Mouse (Mus musculus): Measurements from ENCODE around the gene Gm4969.
"Not testable (repeated sequence)": the region's sequence is repeated elsewhere in the genome, so short reads cannot be mapped to it uniquely, and the experiment has no call there.

Gene Gm4969

DNA sequence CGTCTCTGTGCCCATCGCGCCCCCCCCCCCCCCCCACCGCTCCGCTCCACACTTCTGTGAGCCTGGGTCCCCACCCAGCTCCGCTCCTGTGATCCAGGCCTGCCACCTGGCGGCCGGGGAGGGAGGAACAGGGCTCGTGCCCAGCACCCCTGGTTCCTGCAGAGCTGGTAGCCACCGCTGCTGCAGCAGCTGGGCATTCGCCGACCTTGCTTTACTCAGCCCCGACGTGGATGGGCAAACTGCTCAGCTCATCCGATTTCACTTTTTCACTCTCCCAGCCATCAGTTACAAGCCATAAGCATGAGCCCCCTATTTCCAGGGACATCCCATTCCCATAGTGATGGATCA lies 25.0 kb downstream of the Gm4969 start:
- peak; percentile 93 to 94 for DNase-seq

DNA sequence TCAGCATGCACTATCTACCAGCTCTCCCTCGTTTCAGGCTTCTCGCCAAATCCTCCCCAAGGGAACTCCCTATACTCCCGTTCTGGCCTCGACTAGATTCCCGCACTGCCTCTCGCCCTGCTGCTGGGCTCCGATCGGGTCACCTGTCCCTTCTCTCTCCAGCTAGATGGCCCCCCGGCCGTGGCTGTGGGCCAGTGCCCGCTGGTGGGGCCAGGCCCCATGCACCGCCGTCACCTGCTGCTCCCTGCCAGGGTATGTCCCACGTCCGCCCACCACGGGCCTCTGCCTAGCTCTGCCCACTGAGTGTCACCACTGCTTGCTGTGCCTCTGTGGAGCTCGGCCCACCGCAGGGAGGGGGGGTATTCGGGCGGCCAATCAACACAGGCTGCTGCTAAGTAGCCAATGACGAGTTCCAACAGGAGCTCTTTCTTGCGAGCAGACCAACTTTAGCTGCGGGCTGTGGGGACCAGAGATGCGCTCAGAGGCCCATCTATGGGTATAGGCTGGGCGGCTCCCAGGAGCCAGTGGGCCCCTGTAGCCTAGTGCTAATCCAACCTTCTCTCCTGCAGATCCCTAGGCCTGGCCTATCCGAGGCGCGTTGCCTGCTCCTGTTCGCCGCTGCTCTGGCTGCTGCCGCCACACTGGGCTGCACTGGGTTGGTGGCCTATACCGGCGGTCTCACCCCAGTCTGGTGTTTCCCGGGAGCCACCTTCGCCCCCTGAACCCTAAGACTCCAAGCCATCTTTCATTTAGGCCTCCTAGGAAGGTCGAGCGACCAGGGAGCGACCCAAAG lies 25.6 kb downstream of the Gm4969 start:
- peak in 1 of 2 experiments; percentile 43 for DNase-seq

DNA sequence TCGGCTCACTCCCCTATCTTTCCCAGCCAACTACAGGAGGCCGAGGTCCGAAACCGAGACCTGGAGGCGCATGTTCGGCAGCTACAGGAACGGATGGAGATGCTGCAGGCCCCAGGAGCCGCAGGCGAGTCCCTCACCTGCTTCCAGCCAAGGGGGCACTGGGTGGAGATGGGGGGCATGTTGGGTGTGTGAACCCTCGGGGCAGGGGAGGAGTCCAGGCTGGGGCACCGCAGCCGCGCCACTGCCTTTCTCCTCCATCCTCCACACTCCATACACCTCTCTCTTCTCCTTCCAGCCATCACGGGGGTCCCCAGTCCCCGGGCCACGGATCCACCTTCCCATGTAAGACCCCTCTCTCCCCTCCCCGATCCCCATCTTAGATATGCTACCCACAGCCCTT lies 26.3 kb downstream of the Gm4969 start:
- no peak for DNase-seq

DNA sequence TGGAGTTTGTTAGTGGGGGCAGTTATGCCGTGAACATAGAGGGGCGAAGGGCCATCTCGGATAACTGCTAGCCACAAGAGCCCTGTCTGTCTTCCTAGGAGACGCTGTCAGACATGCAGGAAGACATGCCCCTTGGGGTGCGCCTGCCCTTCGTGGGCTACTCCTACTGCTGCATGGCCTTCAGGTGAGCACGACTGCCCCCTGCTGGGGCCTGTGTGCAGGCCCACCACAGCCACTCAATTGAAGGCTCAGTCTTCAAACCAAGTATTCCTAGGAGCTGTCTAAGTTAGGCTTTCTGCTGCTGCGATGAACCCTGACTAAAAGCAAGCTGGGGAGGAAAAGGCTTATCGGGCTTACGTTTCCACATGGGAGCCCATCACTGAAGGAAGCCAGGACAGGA lies 29.4 kb downstream of the Gm4969 start:
- DNase-seq = peak; percentile 88

DNA sequence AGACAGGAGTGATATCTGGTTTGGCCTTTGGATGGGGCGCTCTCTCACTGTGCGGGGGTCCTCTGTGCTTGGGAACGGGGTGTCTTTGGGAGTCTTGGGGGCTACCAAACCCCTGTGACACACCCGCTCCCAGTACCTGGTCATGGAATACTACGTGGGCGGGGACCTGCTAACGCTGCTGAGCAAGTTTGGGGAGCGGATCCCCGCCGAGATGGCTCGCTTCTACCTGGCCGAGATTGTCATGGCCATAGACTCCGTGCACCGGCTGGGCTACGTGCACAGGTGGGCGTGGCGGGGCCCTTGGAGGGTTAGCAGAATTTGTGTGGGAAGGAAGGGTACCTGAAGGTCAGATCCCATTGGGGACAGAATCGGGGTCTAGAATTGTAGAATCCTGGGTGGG lies 31.4 kb downstream of the Gm4969 start:
- no peak for DNase-seq

DNA sequence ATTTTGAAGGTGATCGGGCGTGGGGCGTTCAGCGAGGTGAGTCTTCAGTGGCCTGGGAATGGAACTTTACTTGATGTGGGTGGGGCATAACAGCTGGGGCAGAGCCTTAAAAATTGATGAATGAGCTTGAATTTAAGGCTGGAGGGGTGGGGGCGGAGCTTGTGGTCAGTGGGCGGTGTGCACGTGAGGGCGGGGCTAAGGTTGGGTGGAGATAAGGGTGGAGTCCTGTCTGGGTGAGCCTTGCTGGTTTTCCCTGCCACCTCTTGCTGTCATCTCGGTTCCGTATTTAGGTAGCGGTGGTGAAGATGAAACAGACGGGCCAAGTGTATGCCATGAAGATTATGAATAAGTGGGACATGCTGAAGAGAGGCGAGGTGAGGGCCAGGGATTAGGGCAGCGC lies 32.1 kb downstream of the Gm4969 start:
- DNase-seq = peak; percentile 87 to 89

DNA sequence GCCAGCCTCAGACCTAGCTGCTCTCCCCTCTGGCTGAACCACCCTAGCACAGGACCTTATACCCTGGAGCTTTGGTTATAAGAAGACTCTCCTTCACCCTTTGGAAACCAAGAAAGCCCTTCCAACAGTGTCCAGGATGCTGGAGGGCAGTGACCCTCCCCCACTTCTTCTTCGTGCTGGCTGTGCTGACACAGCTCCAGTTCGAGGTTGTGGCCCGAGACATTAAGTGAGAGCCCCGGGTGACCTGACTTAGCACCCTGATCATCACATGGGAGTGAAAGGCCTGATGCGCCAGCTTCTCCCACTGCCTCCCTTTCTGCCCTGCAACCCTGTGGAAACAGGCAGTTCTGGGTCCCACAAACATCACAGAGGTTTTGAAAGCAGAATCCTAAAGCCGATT lies 32.7 kb downstream of the Gm4969 start:
- peak in 1 of 2 experiments; percentile 22 for DNase-seq

DNA sequence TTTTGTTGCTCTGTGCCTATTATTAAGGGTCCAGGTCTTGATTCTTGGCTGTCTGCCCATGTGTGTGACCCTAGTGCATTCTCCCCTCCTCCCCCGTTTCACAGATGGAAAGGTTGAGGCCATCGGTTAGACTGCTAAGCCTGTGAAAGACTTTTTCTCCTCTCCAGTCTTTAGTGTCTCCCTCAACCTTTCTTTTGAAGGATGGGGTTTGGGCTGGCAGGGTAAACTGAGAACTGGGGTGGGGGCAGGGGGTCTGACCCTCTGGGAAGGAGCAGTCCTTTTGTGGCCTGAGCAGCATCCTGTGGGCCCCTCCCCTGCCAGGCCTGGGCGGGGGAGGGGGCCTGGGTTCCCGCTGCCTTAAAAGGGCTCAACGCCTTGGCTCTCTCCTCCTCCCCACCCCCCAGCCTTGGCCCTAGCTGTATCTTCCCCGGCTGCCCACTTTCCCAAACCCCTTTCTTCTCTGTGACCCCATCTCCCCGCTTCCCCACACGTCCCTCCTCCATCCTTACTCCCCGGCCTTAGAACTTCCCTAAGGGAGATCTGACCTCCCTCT lies 33.2 kb downstream of the Gm4969 start:
- DNase-seq = no peak

DNA sequence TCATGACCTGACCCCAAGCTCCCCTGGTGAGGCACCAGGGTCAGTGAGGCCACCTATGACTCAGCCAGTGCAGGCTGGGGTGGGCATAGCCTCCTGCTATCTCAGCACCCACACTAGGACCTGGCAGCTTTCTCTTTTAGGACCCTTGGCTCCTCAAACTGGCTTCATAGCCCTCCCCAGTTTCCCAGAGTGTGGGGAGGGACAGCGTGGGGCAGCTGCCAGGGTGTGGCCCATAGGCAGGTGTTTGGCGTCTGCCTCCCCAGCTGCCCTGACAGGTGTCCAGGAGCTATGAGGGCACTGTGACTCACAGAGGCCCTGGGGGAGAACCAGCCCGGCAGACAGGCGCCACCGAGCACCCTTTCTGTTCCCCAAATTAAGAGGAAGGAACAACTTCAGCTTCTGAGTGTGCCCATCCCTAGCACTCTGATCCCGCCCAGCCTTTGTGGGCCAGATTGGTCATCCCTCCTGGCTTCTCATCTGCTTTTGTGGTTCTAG lies 33.8 kb downstream of the Gm4969 start:
- peak; percentile 84 to 88 for DNase-seq

DNA sequence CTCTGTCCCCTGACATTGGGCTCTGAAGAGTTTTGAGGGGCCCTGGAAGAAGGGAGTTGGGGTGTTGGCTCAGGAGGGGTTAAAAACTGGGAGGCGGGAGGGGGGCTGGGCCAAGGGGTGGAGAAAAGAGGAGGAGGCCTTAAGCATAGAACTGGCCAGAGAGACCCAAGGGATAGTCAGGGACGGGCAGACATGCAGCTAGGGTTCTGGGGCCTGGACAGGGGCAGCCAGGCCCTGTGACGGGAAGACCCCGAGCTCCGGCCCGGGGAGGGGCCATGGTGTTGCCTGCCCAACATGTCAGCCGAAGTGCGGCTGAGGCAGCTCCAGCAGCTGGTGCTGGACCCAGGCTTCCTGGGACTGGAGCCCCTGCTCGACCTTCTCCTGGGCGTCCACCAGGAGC lies 34.5 kb downstream of the Gm4969 start, which contains the start of gene Dmpk:
Dmpk (plus strand) TSS at position 149 of the 400 bp plus-strand sequence.
- DNase-seq = no peak

DNA sequence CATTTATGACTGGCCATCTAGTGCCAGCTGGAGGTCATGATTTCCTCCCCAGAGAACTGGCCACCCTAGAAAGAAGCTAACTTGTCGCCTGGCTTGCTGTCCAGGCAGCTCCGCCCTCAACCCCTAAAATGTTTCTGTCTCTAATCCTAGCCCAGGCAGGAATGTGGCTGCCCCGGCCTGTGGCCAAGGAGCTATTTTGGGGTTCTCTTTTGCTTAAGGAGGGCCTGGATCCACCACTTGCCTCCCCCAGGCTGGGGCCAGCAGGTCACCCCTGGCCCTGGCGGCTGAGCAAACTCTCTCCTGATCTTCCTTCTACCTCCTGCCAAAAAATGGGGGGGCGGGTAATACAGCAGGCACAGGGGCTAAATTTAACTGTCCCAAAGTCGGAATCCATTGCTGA lies 35.1 kb downstream of the Gm4969 start:
- no peak for DNase-seq

DNA sequence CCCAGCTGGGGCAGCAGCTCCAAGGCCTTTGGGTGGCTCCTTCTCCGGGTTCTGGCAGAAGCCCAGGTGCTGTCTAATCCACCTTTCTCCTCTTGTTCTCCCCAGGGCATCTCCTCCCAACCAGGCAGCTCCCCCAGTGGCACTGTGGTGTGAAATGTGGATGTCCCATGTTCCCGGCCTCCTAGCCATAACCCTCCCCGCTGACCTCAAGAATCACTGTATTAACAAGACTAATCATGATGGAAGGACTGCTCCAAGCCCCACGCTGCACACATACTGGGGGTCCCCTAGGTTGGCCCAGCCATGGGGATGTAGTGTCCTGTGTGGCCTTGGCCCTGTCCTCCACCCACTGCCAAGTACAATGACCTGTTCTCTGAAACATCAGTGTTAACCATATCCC lies 36.0 kb downstream of the Gm4969 start:
- no peak for DNase-seq

DNA sequence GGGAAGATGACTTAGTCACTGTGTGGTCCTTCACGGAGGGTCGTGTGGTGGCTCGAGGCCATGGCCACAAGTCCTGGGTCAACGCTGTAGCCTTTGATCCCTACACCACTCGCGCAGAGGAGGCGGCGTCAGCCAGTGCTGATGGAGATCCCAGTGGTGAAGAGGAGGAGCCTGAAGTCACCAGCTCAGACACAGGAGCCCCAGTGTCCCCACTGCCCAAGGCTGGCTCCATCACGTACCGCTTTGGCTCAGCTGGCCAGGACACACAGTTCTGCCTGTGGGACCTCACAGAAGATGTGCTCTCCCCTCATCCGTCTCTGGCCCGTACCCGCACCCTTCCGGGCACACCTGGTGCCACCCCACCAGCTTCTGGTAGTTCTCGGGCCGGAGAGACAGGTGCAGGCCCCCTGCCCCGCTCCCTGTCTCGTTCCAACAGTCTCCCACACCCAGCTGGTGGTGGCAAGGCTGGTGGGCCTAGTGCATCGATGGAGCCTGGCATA lies 37.7 kb downstream of the Gm4969 start:
- DNase-seq = no peak

DNA sequence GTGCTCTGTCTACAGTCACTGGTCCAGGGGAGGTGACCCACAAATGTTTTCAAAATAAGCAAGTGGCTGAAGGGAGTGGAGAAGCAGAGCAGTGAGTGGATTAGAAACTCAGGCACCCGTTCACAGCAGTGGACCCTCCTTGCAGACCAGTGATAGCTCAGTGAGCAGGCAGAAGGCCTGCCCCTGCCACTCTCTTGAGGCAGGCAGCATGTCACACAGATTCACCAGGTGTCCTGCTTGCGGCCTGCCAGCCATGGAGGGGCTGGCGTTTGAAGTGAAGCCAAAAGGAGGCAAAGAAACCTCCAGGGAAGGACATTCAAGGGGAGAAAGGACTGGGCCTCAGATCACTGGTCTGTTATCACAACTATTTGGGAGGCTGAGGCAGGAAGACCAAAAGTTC lies 39.4 kb downstream of the Gm4969 start:
- DNase-seq = no peak

DNA sequence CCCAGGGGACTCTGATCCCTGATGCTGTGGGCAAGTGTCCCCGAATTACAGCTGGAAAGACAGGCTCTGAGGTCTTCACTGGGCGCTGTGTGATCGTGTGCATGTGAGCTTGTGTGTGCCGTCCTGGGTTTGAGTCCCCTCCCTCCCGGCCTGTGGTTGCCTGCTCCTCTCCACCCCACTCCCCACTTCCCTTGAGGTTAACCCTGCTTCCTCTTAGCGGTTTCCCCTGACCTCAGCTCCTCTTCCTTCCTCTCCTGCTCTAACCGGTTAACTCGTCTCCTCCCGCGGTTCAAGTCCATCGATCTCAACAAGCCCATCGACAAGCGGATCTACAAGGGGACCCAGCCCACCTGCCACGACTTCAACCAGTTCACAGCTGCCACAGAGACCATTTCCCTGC lies 40.4 kb downstream of the Gm4969 start:
- DNase-seq = peak; percentile 83 to 88

DNA sequence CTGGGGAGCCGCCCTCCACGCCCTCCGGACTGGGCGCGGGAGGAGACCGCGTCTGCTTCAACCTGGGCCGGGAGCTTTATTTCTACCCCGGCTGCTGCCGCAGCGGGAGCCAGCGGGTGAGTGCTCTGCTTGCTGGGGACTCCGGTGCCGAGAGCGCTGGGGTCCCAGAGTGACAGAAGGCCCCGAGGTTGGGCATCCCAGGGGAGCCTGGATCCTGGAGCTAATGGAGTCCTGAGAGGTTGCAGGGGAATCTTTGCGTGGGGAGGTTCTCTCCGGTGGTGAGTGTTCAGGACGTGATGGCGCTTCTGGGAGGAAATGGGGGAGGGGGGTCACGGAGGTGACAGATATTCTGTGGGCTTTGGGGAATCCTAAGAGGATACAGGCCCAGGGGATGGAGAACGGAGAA lies 41.6 kb downstream of the Gm4969 start:
- DNase-seq = peak; percentile 28 to 46

DNA sequence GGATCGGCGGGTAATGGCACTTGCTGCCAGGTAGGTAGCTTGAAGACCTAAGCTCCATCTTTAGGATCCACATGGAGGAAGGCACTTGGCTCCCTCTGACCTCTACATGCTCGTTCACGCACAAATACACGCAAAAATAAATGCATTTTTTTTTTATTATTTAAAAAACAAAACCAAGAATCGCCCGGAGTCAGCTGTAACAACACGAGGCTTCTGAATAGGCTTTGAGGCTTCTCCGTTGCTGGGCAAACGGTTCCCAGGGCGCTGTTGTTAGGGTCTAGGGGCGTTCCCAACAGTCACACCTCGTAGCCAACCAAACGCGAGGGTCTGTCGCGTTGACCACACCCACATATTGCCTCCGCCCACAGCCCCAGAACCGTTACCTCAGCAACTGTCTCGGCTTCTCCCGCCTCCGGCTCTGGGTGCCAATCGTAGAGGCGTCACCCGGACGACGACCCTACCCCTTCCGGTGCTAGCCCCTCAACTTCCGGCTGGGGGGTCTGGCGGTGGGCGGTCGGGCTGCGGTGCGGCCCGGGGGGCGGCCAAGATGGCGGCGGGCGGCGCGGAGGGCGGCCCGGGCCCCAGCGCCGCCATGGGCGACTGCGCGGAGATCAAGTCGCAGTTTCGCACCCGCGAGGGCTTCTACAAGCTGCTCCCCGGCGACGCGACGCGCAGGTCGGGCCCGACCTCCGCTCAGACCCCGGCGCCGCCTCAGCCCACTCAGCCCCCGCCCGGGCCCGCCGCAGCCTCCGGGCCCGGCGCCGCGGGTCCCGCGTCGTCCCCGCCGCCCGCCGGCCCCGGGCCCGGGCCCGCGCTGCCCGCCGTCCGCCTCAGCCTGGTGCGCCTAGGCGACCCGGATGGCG lies 42.2 kb downstream of the Gm4969 start, which contains the start of gene Dmwd:
Dmwd (plus strand) TSS at position 505 of the 863 bp plus-strand sequence.
- peak; percentile 73 for DNase-seq

DNA sequence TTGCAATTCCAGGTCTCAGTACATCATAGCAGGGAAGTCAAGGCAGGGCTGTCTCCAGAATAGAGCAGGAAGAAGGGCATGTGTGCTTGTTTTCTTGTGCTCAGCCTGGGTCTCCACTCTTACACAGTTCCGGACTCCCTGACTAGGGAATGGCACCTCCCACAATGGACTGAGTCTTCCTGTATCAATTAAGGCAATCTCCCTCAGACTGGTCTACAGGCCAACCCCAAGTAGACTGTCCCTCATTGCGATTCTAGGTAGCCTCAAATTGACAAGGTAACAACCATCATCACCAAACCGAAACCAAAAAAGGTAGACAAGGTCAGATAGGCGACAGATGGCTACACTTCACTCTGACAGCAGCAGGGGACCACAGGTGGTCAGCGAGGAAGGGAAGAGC lies 42.9 kb downstream of the Gm4969 start:
- DNase-seq = no peak

DNA sequence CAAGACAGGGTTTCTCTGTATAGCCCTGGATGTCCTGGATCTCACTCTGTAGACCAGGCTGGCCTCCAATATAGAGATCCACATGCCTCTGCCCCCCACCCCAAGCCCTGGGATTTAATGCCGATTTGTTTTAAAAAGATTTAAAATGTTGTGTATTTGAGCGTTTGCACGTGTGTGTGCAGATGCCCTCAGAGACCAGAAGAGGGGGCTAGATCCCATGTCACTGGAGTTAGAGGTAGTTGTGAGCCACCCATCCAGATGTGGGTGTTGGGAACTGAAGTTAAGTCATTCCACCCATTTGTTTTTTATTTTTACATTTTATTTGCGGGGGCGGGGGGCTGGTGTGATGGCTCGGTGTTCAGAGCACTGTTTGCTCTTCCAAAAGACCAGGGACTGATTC lies 43.7 kb downstream of the Gm4969 start:
- no peak for DNase-seq

DNA sequence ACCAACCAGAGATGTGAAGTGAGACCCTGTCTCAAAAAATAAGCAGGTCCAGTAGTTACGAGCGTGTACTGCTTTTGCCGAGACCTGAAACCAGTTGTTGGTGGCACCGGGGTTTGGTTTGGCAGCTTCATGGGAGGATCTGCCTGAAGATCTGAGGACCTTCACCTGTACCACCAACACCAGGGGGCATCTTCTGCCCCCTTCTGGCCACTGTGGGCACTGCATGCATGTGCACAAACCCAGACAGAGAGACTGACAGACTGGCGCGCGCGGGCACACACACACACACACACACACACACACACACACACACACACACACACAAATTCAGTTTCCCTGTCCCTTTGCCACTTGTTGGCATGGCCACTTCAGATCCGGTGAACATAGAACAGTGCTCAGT lies 44.7 kb downstream of the Gm4969 start:
- DNase-seq = peak; percentile 74 to 75

DNA sequence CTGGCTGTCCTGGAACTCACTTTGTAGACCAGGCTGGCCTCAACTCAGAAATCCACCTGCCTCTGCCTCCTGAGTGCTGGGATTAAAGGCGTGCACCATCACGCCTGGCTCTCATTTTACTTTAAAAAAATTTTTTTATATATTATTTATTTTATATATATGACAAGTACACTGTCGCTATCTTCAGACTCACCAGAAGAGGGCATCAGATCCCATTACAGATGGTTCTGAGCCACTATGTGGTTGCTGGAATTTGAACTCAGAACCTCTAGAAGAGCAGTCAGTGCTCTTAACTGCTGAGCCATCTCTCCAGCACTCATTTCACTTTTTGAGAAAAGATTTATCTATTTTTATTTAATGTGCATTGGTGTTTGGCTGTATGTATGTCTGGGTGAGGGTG lies 47.1 kb downstream of the Gm4969 start:
- not testable (repeated sequence) for DNase-seq

DNA sequence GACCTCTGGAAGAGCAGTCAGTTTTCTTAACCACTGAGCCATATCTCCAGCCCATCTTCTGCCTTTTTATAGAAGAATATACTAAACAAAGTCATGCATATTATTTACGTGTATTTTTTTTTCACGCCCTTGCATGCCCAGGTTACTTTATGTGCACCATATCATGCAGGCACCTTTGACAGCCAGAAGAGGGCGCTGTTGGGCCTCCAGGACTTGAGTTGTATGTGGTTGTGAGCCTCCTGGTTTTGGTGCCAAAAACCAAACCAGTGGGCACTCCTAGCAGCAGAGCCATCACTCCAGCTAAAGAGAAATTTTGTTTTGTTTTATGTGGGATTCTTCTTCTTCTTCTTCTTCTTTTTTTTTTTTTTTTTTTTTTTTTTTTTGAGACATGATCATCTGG lies 48.7 kb downstream of the Gm4969 start:
- DNase-seq = peak; percentile 67 to 69

DNA sequence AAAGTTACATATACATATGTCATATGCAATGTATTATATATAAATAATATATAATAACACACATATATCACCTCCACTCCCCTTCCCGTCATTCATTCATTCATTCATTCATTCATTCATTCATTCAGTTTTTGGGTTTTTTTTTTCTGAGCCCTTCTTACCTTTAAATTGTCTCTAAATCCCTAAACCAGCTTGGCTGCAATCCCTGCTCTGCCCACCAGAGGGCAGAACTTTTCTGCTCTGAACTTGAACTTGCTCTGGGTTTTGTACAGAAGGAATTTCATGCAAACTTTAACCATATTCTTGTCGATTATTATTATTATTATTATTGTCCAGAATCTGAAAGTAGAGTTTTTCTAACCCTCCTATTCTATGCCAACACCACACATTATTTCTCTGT lies 49.5 kb downstream of the Gm4969 start:
- DNase-seq = peak; percentile 88 to 90
